Mouse (Mus musculus): ENCODE data around the gene Katnal1. TPM values are rescaled to one million over a fixed set of nuclear protein-coding genes. Genes with fewer than 3 reads are reported as not detected.

The Katnal1 gene
- polyA plus RNA-seq, 1 experiment from 2014 or later = 10.2 TPM

- H3K27me3 ChIP-seq = no peaks in the 10 kb centered on the region
- no peak for ATAC-seq (replicated peaks; ENCODE audit: insufficient number of reproducible peaks, insufficient read depth, low FRiP score, low read depth)
- 70% methylated on average over 8 of the region's 8 CpGs for WGBS
- no peak overlapping the region for H3K9ac ChIP-seq
- no peaks in the 10 kb centered on the region for H3K9me3 ChIP-seq (replicated peaks)
- peaks cover 35% of the 10 kb centered on the region; the same call in 1 of the 2 replicates for H3K36me3 ChIP-seq
- no peak overlapping the region for H3K4me2 ChIP-seq
- H3K4me3 ChIP-seq = no peak overlapping the region
- no peaks in the 10 kb centered on the region; the same call in 1 of the 2 replicates for H3K4me1 ChIP-seq (replicated peaks)
- H3K27ac ChIP-seq = no peak overlapping the region
Observed at GRCm38 (mm10) chr5:148873116-148873515, 56.0 kb downstream of the Katnal1 start.

- Histone ChIP-seq H3K27ac (no peak overlapping the region), H3K27me3 (no peaks in the 10 kb centered on the region), H3K4me3 (no peak overlapping the region), H3K9me3 (replicated peaks) (no peaks in the 10 kb centered on the region), H3K9ac (no peak overlapping the region), H3K4me1 (replicated peaks) (no peaks in the 10 kb centered on the region; the same call in 1 of the 2 replicates), H3K4me2 (no peak overlapping the region), H3K36me3 (peaks cover 6% of the 10 kb centered on the region; the same call in 1 of the 2 replicates)
- WGBS = 34% methylated on average over 3 of the region's 3 CpGs
- ATAC-seq (replicated peaks; ENCODE audit: insufficient number of reproducible peaks, insufficient read depth, low FRiP score, low read depth) = no peak
Observed at GRCm38 (mm10) chr5:148869583-148869982, 59.5 kb downstream of the Katnal1 start.

DNA sequence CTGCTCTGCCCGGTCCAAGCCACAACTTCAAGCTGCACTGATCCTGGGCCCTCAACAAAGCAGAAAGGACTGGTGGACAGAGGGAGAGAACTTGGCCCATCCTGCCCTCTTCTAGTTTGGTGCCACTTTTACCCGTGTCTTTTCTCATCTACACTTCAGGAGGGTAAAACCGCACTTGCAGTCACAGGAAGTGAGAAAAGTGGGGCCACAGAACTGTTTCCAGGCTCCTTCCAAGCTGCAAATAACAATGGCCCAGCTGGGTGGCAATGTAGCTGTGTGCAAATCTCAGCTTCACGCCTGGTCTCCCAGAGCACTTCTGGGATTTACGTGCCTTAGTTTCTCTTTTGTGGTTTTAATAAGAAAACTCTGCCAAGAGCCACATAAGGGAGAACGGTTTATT is 61.4 kb downstream of the Katnal1 start:
- no peak overlapping the region for H3K9ac ChIP-seq
- WGBS = 75% methylated on average over 6 of the region's 6 CpGs
- no peak overlapping the region for H3K27ac ChIP-seq
- no peaks in the 10 kb centered on the region; the same call in 1 of the 2 replicates for H3K4me1 ChIP-seq (replicated peaks)
- H3K36me3 ChIP-seq = no peaks in the 10 kb centered on the region
- ATAC-seq (replicated peaks; ENCODE audit: insufficient number of reproducible peaks, insufficient read depth, low FRiP score, low read depth) = no peak
- no peak overlapping the region for H3K4me2 ChIP-seq
- no peak overlapping the region for H3K4me3 ChIP-seq
- no peaks in the 10 kb centered on the region for H3K9me3 ChIP-seq (replicated peaks)
- no peaks in the 10 kb centered on the region for H3K27me3 ChIP-seq

DNA sequence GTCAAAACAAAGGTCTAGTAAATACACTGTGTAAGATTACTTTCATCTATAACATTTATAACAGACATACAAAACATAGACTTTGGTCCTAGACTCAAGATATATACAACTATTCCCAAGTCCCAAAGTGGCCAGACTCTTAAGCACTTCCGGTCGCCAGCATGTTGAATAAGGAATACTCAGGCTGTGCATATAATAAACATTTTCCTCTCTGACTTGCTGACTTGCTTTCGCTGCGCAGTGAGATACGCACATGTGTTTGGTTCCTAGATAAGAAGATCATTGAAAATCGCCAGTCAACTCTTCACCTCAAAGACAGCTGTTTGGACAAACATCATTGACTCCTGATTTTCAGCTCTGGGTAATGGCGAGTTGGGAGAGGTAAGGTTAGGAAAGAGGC is 61.9 kb downstream of the Katnal1 start:
- H3K36me3 ChIP-seq = no peaks in the 10 kb centered on the region
- no peaks in the 10 kb centered on the region; the same call in 1 of the 2 replicates for H3K4me1 ChIP-seq (replicated peaks)
- H3K27me3 ChIP-seq = no peaks in the 10 kb centered on the region
- H3K9ac ChIP-seq = no peak overlapping the region
- H3K27ac ChIP-seq = no peak overlapping the region
- 69% methylated on average over 7 of the region's 7 CpGs for WGBS
- no peak for ATAC-seq (replicated peaks; ENCODE audit: insufficient number of reproducible peaks, insufficient read depth, low FRiP score, low read depth)
- no peak overlapping the region for H3K4me2 ChIP-seq
- no peaks in the 10 kb centered on the region for H3K9me3 ChIP-seq (replicated peaks)
- H3K4me3 ChIP-seq = no peak overlapping the region

- Histone ChIP-seq H3K4me3 (no peak overlapping the region), H3K4me1 (replicated peaks) (no peaks in the 10 kb centered on the region; the same call in 1 of the 2 replicates), H3K9ac (no peak overlapping the region), H3K4me2 (no peak overlapping the region), H3K27me3 (no peaks in the 10 kb centered on the region), H3K27ac (no peak overlapping the region), H3K36me3 (no peaks in the 10 kb centered on the region), H3K9me3 (replicated peaks) (no peaks in the 10 kb centered on the region)
- ATAC-seq (replicated peaks; ENCODE audit: insufficient number of reproducible peaks, insufficient read depth, low FRiP score, low read depth) = no peak
- 52% methylated on average over 10 of the region's 10 CpGs for WGBS
Observed at GRCm38 (mm10) chr5:148866571-148866970, 62.5 kb downstream of the Katnal1 start.

DNA sequence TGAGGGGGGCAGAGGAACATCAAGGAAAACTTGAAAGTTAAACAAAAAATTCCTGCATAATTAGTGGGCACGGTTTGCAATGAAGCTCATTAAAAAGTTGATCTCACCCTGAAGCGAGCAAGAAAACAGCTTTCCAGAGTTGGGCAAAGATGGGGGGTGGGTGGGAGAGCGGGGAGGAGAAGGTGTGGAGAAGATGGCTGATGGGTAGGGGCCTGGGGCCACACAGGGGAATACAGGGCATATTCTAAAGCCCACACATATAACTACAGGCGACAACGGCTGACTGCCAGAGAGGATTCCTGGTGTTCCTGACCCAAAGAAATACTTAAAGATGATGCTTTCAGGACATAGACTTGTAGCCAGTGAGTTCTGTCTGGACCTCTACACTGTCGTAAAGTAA is 65.7 kb downstream of the Katnal1 start:
- no peaks in the 10 kb centered on the region for H3K36me3 ChIP-seq
- 73% methylated on average over 6 of the region's 6 CpGs for WGBS

GRCm38 (mm10) chr5:148862853-148863252 is 66.3 kb downstream of the Katnal1 start:
- no peak for ATAC-seq (replicated peaks; ENCODE audit: insufficient number of reproducible peaks, insufficient read depth, low FRiP score, low read depth)
- Histone ChIP-seq H3K9me3 (replicated peaks) (no peaks in the 10 kb centered on the region), H3K4me3 (no peak overlapping the region), H3K9ac (no peak overlapping the region), H3K36me3 (no peaks in the 10 kb centered on the region), H3K4me1 (replicated peaks) (no peaks in the 10 kb centered on the region), H3K27ac (no peak overlapping the region), H3K4me2 (no peak overlapping the region), H3K27me3 (no peaks in the 10 kb centered on the region)
- 76% methylated on average over 10 of the region's 10 CpGs for WGBS

More for the DNA sequence above, 65.7 kb downstream of the Katnal1 start:
- H3K9ac ChIP-seq = no peak overlapping the region
- no peak overlapping the region for H3K27ac ChIP-seq
- no peak overlapping the region for H3K4me3 ChIP-seq
- no peaks in the 10 kb centered on the region for H3K4me1 ChIP-seq (replicated peaks)
- H3K9me3 ChIP-seq (replicated peaks) = no peaks in the 10 kb centered on the region
- H3K27me3 ChIP-seq = no peaks in the 10 kb centered on the region
- no peak overlapping the region for H3K4me2 ChIP-seq
- no peak for ATAC-seq (replicated peaks; ENCODE audit: insufficient number of reproducible peaks, insufficient read depth, low FRiP score, low read depth)

- no peak overlapping the region for H3K9ac ChIP-seq
- no peaks in the 10 kb centered on the region for H3K27me3 ChIP-seq
- H3K9me3 ChIP-seq (replicated peaks) = no peaks in the 10 kb centered on the region
- H3K36me3 ChIP-seq = no peaks in the 10 kb centered on the region
- no peak for ATAC-seq (replicated peaks; ENCODE audit: insufficient number of reproducible peaks, insufficient read depth, low FRiP score, low read depth)
- H3K4me2 ChIP-seq = no peak overlapping the region
- 49% methylated on average over 8 of the region's 8 CpGs for WGBS
- H3K4me1 ChIP-seq (replicated peaks) = no peaks in the 10 kb centered on the region
- H3K27ac ChIP-seq = no peak overlapping the region
- H3K4me3 ChIP-seq = no peak overlapping the region
Observed at GRCm38 (mm10) chr5:148862136-148862535, 67.0 kb downstream of the Katnal1 start.

GRCm38 (mm10) chr5:148857522-148857921 is 71.6 kb downstream of the Katnal1 start:
- WGBS = 74% methylated on average over 3 of the region's 3 CpGs
- H3K4me1 ChIP-seq (replicated peaks) = no peaks in the 10 kb centered on the region

DNA sequence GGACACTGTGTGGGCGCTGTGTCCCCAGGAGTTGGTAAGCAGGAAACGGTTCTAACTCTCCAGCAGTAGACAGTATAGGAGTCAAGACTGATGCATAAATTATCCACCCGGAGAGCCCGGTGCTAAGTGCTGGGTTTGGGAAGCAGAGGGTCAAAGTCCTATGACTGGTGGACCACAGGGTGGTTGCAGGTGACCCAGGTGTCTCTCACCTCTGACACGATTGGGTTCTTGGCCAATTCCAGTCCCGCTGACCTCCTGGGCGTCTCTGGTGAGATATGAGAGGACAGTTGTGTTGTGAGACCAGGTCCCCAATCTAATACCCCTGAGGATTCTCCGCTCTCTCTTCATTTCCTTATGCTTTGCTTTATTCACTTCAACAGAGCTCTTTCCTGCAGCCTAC is 74.1 kb downstream of the Katnal1 start:
- Histone ChIP-seq H3K36me3 (no peaks in the 10 kb centered on the region), H3K9me3 (replicated peaks) (no peaks in the 10 kb centered on the region), H3K27ac (no peak overlapping the region), H3K27me3 (no peaks in the 10 kb centered on the region), H3K4me2 (no peak overlapping the region), H3K4me3 (no peak overlapping the region), H3K9ac (no peak overlapping the region), H3K4me1 (replicated peaks) (no peaks in the 10 kb centered on the region)
- WGBS = 79% methylated on average over 8 of the region's 8 CpGs
- ATAC-seq (replicated peaks; ENCODE audit: insufficient number of reproducible peaks, insufficient read depth, low FRiP score, low read depth) = no peak

More at GRCm38 (mm10) chr5:148857522-148857921, 71.6 kb downstream of the Katnal1 start:
- no peak overlapping the region for H3K27ac ChIP-seq
- no peak overlapping the region for H3K4me3 ChIP-seq
- no peak for ATAC-seq (replicated peaks; ENCODE audit: insufficient number of reproducible peaks, insufficient read depth, low FRiP score, low read depth)
- no peak overlapping the region for H3K4me2 ChIP-seq
- H3K27me3 ChIP-seq = no peaks in the 10 kb centered on the region
- no peaks in the 10 kb centered on the region for H3K9me3 ChIP-seq (replicated peaks)
- no peak overlapping the region for H3K9ac ChIP-seq
- H3K36me3 ChIP-seq = no peaks in the 10 kb centered on the region

DNA sequence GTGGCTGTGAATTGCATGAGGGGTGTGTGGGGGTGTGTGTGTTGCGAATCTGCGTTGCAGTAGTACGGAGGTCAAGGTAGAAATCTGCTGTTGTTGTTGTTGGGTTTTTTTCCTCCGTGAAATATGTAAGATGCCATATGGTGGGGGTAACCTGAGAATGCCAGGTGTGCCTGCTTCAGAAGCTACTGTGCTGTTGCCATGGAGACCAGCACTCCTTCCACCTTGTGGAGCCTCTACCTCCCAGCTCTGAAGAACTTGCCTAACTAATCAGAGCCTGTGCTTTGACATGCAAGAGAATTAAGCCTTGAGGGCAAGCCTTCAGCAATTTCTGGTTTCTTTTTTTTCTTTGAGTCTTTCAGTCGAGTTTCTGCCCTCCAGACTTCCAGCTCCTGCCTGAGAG is 75.0 kb downstream of the Katnal1 start:
- Histone ChIP-seq H3K4me3 (no peak overlapping the region), H3K27me3 (no peaks in the 10 kb centered on the region), H3K4me2 (no peak overlapping the region), H3K4me1 (replicated peaks) (no peaks in the 10 kb centered on the region), H3K27ac (no peak overlapping the region), H3K36me3 (no peaks in the 10 kb centered on the region), H3K9ac (no peak overlapping the region), H3K9me3 (replicated peaks) (no peaks in the 10 kb centered on the region)
- no peak for ATAC-seq (replicated peaks; ENCODE audit: insufficient number of reproducible peaks, insufficient read depth, low FRiP score, low read depth)
- 29% methylated on average over 5 of the region's 5 CpGs for WGBS

DNA sequence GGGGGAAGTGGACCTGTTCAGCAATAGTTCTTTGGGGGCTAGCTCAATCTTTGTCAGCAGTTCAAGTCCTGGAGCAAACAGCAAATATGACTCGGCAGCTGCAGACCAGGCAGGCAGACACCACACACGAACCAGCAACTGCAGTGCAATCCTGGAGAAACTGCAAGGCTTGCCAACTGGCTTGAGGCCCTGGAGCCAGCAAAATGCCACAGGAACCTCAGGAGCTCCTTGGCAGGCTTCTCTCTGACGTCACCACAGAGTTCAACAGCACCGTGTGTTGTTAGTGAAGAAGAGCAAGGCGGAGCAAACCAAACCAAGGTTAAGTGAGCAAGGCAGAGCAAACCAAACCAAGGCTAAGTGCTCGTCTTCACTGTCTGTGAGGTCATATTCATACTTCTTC is 79.6 kb downstream of the Katnal1 start:
- no peaks in the 10 kb centered on the region for H3K4me1 ChIP-seq (replicated peaks)
- no peak for ATAC-seq (replicated peaks; ENCODE audit: insufficient number of reproducible peaks, insufficient read depth, low FRiP score, low read depth)
- WGBS = 87% methylated on average over 6 of the region's 6 CpGs

More for the DNA sequence above, 79.6 kb downstream of the Katnal1 start:
- H3K4me3 ChIP-seq = no peak overlapping the region
- no peak overlapping the region for H3K9ac ChIP-seq
- no peaks in the 10 kb centered on the region for H3K36me3 ChIP-seq
- no peak overlapping the region for H3K27ac ChIP-seq
- H3K4me2 ChIP-seq = no peak overlapping the region
- H3K27me3 ChIP-seq = no peaks in the 10 kb centered on the region
- no peaks in the 10 kb centered on the region for H3K9me3 ChIP-seq (replicated peaks)
